Mouse (Mus musculus): ENCODE data around the gene Slc1a3. TPM values are rescaled to one million over a fixed set of nuclear protein-coding genes. Genes with fewer than 3 reads are reported as not detected.
"Not testable (repeated sequence)": the region's sequence is repeated elsewhere in the genome, so short reads cannot be mapped to it uniquely, and the experiment has no call there.

The Slc1a3 gene
- total and polyA plus RNA-seq, 3 experiments = 1.6 to 2.5 (median 1.9) TPM

DNA sequence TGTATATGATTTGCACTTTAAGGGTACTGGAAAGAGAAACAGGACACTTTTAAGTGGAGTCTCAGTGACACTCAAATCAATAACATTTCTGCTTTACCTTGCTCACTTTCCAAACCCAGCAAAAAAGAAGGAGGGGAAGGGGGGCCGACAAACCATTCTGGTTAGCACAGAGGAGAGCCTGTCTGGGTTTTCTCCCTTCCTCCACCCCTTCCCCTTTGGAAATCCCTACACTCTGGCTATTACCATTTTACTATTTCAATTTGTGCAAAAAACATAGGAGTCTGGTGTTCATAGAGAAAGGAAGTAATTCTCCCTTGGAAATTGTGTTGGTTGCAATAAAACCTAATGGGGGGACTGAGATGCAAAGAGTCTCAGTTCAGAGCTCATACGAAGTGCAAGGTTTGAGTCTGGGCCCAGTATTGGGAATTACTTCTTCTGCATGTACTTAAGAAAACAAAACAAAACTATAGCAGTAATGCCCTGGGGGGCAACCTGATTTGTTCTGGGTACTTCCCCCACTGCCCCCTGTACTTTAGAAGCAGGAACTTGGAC is 1.9 kb upstream of the Slc1a3 start:
- intact Hi-C loops (cut with DNase I) = loop anchor here (5.0 kb wide), 1 partner anchor 50 kb away; no protein-coding TSS in a partner anchor
- H3K79me2 ChIP-seq (replicated peaks; ENCODE audit: control insufficient read depth, insufficient read depth, low read length) = no peaks in the 10 kb centered on the region
- H3K27ac ChIP-seq = no peak overlapping the region
- no peak for TF ChIP-seq POLR2A (IDR thresholded peaks at IDR 0.05; ENCODE audit: insufficient read depth, low read depth, low read length)
- TF ChIP-seq EP300 (IDR thresholded peaks at IDR 0.05; ENCODE audit: insufficient read depth, low read depth, low read length) = no peak
- no peak for TF ChIP-seq CTCF (IDR thresholded peaks at IDR 0.05)
- no peaks in the 10 kb centered on the region for H3K27me3 ChIP-seq (ENCODE audit: control insufficient read depth, insufficient read depth, low read length)
- no peak overlapping the region for H3K9ac ChIP-seq (ENCODE audit: low read depth, low read length)
- DNase-seq = no peak
- 78% methylated on average over 2 of the region's 2 CpGs for WGBS
- H3K36me3 ChIP-seq (ENCODE audit: control insufficient read depth, insufficient read depth, low read length) = no peaks in the 10 kb centered on the region
- no peak overlapping the region for H3K4me3 ChIP-seq
- H3K4me1 ChIP-seq (ENCODE audit: control insufficient read depth, insufficient read depth, low read length) = no peaks in the 10 kb centered on the region

DNA sequence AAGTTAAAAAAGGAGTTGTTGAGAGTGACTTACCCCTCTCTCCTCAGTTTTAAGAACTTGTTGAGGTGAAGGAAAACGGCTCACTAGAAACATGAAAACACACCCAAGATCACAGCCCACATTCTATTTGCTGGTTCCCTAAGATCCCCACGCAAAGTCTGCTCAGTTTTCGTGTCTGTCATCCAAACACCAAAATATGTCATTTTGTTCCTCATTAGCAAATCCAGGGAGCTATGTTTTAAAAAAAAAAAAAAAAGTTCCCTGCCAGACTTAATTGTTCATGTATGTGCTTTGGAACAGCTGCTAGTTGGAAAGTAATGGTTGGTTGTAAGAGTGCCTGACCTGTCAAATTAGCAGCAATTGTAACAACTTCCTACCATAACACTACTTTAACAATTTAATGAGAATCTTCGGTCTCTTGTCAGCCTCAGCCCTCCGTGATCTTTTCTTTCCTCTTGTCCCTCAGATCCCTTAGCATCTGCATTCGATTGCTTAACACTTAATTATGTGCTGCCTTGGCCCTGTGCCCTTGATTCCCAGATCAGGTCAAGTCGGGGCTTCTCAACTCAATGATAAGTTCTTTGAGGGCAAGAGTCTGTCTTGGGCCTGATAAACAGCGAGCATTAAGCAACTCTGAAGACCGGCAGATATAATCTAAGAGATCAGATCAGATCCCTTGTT is 1.2 kb upstream of the Slc1a3 start:
- Histone ChIP-seq H3K27ac (no peak overlapping the region), H3K4me3 (no peak overlapping the region), H3K27me3 (ENCODE audit: control insufficient read depth, insufficient read depth, low read length) (no peaks in the 10 kb centered on the region), H3K79me2 (replicated peaks; ENCODE audit: control insufficient read depth, insufficient read depth, low read length) (no peaks in the 10 kb centered on the region), H3K9ac (ENCODE audit: low read depth, low read length) (no peak overlapping the region), H3K36me3 (ENCODE audit: control insufficient read depth, insufficient read depth, low read length) (no peaks in the 10 kb centered on the region), H3K4me1 (ENCODE audit: control insufficient read depth, insufficient read depth, low read length) (no peaks in the 10 kb centered on the region)
- no peak for DNase-seq
- 68% methylated on average over 9 of the region's 9 CpGs for WGBS
- TF ChIP-seq CTCF (IDR thresholded peaks at IDR 0.05) (no peak), EP300 (IDR thresholded peaks at IDR 0.05; ENCODE audit: insufficient read depth, low read depth, low read length) (no peak), POLR2A (IDR thresholded peaks at IDR 0.05; ENCODE audit: insufficient read depth, low read depth, low read length) (no peak)
- intact Hi-C loops (cut with DNase I) = loop anchor here (5.0 kb wide), 1 partner anchor 49 kb away; no protein-coding TSS in a partner anchor

DNA sequence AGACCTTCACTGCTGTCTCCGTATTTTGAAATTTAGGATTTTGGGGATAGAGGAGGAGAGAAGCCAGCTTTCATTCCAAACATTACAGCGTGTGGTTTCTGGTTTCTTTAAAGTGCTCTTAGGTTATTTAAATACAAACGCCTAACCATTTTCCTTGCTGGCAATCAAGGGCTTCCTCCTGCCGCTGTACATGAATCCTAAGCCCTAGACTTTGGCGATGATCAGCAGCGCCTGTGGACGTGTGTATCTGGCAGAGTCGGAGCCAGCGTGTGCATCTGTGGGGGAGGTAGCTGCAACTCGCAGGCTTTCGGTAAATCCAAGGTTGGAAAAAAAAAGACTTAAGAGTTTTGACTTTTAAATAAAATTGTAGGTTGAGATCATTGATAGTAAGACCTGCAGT is 986 bp downstream of the Slc1a3 start:
- no peaks in the 10 kb centered on the region for H3K79me2 ChIP-seq (replicated peaks; ENCODE audit: control insufficient read depth, insufficient read depth, low read length)
- H3K4me1 ChIP-seq (ENCODE audit: control insufficient read depth, insufficient read depth, low read length) = no peaks in the 10 kb centered on the region
- 5% methylated on average over 11 of the region's 11 CpGs for WGBS
- peak overlapping the region; percentile 64 for H3K4me3 ChIP-seq
- H3K9ac ChIP-seq (ENCODE audit: low read depth, low read length) = no peak overlapping the region
- peak; percentile 17 to 34 for DNase-seq
- no peaks in the 10 kb centered on the region for H3K36me3 ChIP-seq (ENCODE audit: control insufficient read depth, insufficient read depth, low read length)
- intact Hi-C loops (cut with DNase I) = no loop called here
- H3K27me3 ChIP-seq (ENCODE audit: control insufficient read depth, insufficient read depth, low read length) = no peaks in the 10 kb centered on the region
- TF ChIP-seq POLR2A (IDR thresholded peaks at IDR 0.05; ENCODE audit: insufficient read depth, low read depth, low read length) (no peak), EP300 (IDR thresholded peaks at IDR 0.05; ENCODE audit: insufficient read depth, low read depth, low read length) (no peak), CTCF (IDR thresholded peaks at IDR 0.05) (no peak)
- H3K27ac ChIP-seq = no peak overlapping the region

DNA sequence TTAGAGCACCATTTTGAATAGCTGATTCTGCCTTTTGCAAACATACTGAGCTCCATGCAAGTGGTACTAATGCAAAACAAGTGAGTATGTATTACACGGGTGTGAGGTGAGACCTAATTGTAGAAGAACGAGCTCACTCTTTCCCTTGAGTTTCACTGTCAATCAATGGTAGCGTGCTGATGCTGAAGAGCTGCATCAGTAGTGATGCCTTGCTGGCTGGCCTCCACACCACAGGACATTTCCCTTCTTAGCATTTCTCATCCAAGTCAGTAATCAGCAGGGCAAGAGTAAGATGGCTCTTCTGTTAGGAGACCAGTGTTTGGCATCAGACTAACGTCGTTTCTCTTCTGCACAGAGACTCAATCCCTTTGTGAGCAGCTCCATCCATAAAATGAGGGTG is 4.0 kb downstream of the Slc1a3 start:
- Histone ChIP-seq H3K9ac (ENCODE audit: low read depth, low read length) (no peak overlapping the region), H3K4me3 (no peak overlapping the region), H3K79me2 (replicated peaks; ENCODE audit: control insufficient read depth, insufficient read depth, low read length) (no peaks in the 10 kb centered on the region), H3K27me3 (ENCODE audit: control insufficient read depth, insufficient read depth, low read length) (no peaks in the 10 kb centered on the region), H3K27ac (no peak overlapping the region), H3K36me3 (ENCODE audit: control insufficient read depth, insufficient read depth, low read length) (no peaks in the 10 kb centered on the region), H3K4me1 (ENCODE audit: control insufficient read depth, insufficient read depth, low read length) (no peaks in the 10 kb centered on the region)
- WGBS = 75% methylated on average over 5 of the region's 5 CpGs
- TF ChIP-seq POLR2A (IDR thresholded peaks at IDR 0.05; ENCODE audit: insufficient read depth, low read depth, low read length) (no peak), EP300 (IDR thresholded peaks at IDR 0.05; ENCODE audit: insufficient read depth, low read depth, low read length) (no peak), CTCF (IDR thresholded peaks at IDR 0.05) (no peak)
- intact Hi-C loops (cut with DNase I) = no loop called here
- DNase-seq = no peak

DNA sequence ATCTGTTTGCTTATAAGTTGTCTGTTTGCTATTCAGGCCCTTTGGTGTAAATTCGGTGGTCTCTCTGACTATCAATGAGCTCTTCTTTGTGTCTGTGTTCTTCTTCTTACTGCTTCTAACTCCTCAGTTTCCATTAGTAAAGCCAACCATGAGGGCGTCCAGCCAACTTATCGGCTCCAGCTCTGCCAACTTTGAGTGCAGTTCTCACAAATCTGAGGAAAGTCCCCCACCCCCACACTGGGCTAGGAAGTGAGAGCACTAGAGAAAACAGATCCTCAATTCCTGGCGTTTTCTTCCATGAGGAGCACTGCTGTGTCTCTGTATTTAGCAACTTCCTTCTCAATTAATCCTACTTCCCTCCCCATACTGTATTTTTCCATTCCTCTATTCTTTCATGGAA is 4.4 kb downstream of the Slc1a3 start:
- WGBS = 49% methylated on average over 4 of the region's 4 CpGs

DNA sequence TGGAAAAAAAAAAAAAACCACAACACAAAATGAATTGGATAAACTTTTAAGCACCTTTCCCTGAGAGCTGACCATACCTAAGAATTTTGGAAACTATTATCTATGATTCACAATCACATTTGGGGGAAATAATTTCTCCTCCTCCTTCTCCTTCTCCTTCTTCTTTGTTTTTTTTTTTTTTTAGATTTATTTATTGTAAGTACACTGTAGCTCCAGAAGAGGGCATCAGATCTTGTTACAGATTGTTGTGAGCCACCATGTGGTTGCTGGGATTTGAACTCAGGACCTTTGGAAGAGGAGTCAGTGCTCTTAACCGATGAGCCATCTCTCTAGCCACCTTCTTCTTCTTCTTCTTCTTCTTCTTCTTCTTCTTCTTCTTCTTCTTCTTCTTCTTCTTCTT is 5.0 kb downstream of the Slc1a3 start:
- H3K4me1 ChIP-seq (ENCODE audit: control insufficient read depth, insufficient read depth, low read length); H3K79me2 ChIP-seq (replicated peaks; ENCODE audit: control insufficient read depth, insufficient read depth, low read length); H3K4me3 ChIP-seq; intact Hi-C loops (cut with DNase I); H3K27me3 ChIP-seq (ENCODE audit: control insufficient read depth, insufficient read depth, low read length); H3K9ac ChIP-seq (ENCODE audit: low read depth, low read length); H3K36me3 ChIP-seq (ENCODE audit: control insufficient read depth, insufficient read depth, low read length); H3K27ac ChIP-seq; DNase-seq: not testable (repeated sequence)
- 93% methylated on average over 1 of the region's 1 CpGs for WGBS

More for the DNA sequence above, 4.4 kb downstream of the Slc1a3 start:
- no peak for DNase-seq
- Histone ChIP-seq H3K27me3 (ENCODE audit: control insufficient read depth, insufficient read depth, low read length) (no peaks in the 10 kb centered on the region), H3K9ac (ENCODE audit: low read depth, low read length) (no peak overlapping the region), H3K4me1 (ENCODE audit: control insufficient read depth, insufficient read depth, low read length) (no peaks in the 10 kb centered on the region), H3K36me3 (ENCODE audit: control insufficient read depth, insufficient read depth, low read length) (no peaks in the 10 kb centered on the region), H3K79me2 (replicated peaks; ENCODE audit: control insufficient read depth, insufficient read depth, low read length) (no peaks in the 10 kb centered on the region), H3K27ac (no peak overlapping the region), H3K4me3 (no peak overlapping the region)
- intact Hi-C loops (cut with DNase I) = no loop called here
- TF ChIP-seq CTCF (IDR thresholded peaks at IDR 0.05) (no peak), EP300 (IDR thresholded peaks at IDR 0.05; ENCODE audit: insufficient read depth, low read depth, low read length) (no peak), POLR2A (IDR thresholded peaks at IDR 0.05; ENCODE audit: insufficient read depth, low read depth, low read length) (no peak)

Measured in heart, adult 2 months (tissue).